Mouse (Mus musculus): Measurements from ENCODE around the gene Chchd6.

Chchd6 gene

DNA sequence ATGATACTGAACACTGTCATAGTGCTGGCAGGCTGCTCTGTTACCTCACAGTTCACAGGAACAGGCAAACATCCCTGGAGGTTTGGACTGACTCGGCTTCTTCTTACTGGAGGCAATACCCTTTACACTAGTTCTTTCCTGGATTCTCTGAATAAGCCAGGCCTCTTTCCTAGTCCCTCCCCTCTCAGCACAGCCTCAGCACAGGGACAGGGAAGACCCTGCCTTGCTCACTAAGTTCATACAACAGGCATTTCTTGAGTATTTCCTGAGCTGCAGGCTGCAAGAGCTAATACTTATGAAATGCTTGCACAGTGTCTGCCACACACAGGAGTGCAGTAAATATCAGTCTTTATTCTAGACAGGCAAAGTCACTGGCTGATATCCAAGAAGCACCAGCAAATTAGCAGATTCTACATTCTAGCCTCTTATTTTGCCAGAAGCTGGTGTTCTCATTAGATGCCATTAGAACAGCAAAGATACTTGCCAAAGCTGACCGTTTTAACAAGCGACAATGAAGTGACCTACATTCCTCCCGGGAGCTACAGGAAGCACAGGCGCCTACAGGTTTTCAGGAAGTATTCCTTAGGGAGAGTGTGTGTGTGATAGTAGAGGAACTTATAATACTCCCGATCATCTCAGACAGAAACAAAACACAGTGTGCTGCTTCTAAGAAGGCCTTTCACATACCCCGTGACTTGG is 142.3 kb downstream of the Chchd6 start:
- peak; percentile 36 for DNase-seq (ENCODE audit: low read depth)

DNA sequence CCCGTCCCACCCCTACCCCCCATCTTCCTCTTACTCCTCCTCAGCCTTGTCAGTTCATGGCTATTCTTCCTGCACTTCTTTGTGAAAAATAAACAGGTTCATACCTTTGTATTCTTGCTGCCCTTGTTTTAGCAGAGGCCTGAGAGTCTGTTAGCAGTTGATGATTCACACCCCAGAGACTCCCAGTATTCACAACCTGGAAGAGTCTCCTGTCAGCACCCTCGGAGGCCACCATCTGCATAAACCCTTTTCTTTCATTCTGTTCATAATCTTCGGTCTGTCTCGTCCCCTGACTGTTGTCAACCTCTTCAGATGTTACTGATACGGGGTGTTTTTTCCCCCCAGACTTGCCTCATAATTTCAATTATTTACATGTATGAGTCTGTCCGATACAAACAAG is 143.1 kb downstream of the Chchd6 start:
- peak; percentile 19 for DNase-seq (ENCODE audit: low read depth)

- DNase-seq (ENCODE audit: low read depth): peak; percentile 81
Observed at GRCm38 (mm10) chr6:89448736-89449135, 146.7 kb downstream of the Chchd6 start.

DNA sequence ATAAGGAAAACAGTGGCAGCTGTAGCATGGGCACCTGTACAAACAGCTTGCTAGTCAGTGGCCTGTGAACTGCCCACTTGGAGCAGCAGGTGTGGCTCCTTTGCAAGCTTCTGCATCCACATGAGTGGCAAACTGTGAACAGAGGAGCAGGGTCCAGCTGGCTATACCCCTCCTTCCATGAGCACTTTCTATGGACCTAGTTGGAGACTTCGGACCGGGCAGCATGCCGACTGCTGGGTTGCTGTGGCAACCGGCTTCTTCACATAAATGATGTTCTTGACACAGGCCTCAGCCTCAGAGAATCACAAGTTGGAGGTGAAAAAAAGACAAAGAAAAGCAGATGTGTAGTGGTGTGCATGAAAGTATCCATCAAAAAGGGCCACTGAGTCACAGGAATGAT is 154.8 kb downstream of the Chchd6 start:
- DNase-seq (ENCODE audit: low read depth): no peak

DNA sequence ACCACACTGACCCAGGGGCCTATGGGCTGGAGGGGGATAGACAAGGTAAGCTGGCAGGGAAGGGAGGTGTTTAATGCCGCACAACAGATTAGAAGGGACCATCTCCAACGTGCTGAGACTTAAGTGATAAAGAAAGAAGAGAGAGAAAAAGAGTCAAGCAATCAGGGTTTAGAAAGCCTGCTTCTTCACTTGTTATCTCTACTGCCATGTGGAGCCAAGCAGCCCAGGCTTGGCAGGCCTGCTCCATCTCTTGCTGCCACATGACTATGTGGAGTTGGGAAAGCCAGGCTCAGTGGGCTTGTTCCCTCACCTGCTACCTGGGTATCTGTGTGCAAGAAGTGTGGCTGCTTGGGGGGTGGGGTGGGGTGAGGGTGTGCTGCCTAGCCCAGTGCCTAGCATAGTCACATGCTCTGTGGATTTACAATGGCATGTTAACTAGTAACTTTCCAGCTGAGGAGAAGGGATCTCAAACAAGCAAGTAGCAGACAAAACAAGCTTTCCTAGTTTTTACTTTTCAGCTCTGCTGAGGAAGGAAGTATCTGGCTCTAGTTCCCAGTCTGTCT is 163.5 kb downstream of the Chchd6 start:
- no peak for DNase-seq (ENCODE audit: low read depth)

GRCm38 (mm10) chr6:89430749-89431148 is 164.7 kb downstream of the Chchd6 start:
- DNase-seq (ENCODE audit: low read depth): no peak

DNA sequence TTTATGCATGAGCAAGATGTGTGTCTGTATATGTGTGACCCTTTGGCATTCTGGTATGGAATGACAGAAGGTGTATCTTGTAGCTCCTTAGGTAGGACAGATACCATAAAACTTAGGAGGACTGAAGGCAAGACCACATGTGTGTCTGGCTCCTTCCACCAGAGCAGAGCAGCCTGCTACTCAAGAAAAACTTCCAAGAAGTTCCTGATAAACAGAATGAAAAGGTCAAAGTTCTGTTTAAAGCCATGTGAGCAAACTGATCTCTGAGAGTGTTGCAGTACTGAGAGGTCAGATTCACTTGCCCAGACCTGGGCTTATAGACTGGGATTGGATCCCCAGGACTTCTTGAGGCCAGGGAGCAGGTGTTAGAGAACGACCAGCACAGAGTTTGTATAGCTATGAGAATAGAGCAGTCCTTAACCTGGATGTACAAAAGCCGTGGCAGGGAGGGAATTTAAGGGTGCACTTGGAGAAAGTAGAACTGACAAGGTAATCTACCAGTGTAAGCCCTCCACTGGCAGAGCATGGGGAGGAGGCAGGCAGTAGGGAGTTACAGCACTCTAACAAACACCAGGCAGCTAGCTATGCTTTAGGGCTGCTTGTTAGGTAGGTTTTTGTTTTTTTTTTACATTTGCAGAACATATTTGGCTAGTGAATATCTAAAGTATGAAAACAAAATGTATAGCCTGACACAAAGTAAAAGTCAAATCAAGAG is 166.6 kb downstream of the Chchd6 start:
- DNase-seq (ENCODE audit: low read depth): no peak

- DNase-seq (ENCODE audit: low read depth): peak; percentile 75
Observed at GRCm38 (mm10) chr6:89424461-89424860, 171.0 kb downstream of the Chchd6 start.

GRCm38 (mm10) chr6:89422621-89423020 is 172.8 kb downstream of the Chchd6 start:
- DNase-seq (ENCODE audit: low read depth): no peak

DNA sequence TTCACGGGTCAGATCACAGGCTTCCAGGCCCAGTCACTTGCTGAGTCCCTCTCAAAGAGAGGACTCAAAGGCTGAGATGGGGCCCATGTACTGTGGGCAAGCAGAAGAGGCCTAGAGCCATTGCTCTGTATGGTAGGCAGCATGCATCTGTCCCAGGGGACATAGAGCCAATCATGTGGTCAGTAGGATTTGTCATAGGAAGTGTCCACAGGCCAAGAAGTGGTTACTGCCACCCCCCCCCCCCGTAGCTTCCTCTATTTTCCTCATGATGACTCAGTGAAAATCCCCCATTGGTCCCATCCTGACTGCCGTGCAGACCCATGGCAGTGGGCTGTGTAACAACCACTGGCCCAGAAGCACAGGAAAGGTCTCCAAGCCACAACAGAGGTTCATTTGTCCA is 173.5 kb downstream of the Chchd6 start:
- peak; percentile 75 for DNase-seq (ENCODE audit: low read depth)

DNA sequence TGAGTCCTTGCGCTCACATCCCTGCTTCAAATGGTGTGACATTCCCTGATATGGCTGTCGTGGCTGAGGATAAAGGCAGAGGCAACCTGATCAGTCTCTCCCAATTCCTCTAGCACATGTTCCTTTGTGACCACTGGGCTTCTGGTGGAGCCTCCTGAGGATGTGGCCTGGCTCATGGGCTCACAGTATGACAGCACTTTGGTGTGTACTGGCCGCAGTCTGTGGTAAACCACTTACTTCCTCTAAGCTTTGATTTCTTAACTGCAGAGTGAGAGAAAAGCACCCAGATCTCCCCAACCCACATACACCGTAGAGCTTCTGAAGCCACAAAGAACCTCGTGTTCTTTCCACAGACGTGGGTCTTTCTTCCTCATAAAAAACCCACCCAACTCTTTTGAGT is 173.9 kb downstream of the Chchd6 start:
- DNase-seq (ENCODE audit: low read depth): no peak

DNA sequence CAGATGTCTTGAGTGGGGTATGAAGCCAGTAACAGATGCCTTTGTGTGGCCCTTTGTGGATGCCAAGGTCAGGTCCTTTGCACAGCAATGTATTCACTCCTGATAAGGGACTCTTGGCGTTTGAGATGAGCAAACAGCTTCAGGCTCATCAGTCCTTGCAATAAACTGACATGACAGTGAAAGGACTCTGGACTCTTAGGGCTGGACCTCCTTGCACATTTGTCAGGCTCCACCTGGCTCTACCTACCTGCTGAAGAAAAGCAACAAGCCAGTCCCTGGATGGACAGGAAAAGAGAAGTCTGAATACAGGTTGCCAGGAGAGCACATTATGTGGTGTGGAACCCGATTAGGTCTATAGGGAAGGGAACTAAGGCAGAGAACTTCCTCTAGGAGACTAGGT is 174.7 kb downstream of the Chchd6 start:
- no peak for DNase-seq (ENCODE audit: low read depth)

GRCm38 (mm10) chr6:89420110-89420509 is 175.3 kb downstream of the Chchd6 start:
- no peak for DNase-seq (ENCODE audit: low read depth)

DNA sequence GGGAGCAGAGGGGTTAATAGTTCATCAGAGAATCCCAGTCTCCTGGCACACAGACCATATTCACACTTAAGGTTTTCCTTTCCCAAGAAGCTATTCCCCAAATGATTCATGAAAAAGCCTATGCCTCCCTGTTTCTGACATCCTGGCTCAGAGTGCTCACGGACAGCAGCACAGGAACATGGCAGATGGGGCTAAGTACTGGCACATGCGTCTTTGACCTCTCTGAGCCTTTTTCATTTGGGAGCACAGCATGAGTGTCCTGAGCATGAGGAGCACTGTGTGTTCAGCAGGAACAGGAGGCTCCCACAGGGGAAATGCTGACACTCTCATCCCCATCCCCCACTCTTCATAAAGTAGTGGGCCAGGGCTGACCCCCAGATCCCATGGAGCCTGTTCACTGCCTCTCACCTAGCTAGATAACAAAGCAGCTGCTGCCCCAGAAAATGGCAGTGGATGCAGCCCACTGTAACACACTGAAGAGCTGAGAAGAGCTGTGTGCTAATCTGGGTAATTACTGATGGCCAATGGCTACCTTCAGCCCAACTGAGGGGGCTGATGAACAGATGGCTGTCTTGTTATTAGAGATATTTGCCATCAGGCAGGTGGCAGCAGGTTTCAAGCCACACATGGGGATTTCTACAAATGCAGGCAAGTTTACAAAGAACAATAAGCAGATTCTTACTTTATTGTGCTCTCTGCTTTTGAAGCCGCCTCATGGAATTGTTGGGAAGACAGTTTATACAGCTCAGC is 176.2 kb downstream of the Chchd6 start:
- DNase-seq (ENCODE audit: low read depth): no peak

DNA sequence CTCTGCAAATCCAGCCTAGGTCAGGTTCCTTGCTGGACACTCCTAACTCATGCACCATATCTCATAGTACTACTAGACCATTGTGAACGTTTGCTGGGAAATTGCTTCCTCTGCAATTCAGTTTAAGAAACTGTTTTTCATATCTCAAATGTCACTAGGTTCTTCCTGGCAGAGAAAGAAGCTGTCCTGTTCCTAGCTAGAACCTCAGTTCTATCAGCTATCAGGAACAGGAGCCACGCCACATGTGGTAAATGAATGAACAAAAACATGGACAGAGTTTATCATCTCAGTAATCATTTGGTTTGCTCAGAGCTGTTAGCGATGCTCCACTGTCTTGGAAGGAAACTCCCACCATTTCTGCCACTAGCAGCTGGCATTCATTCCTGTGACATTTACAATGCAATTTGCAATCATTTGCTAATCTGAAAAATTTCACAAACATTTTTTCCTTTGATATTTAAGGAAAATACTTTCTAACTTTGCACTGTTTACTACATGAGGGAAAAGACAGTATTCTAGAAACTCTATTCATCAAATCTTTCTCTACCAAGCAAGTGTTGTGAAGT is 179.3 kb downstream of the Chchd6 start:
- DNase-seq (ENCODE audit: low read depth): no peak

- DNase-seq (ENCODE audit: low read depth): no peak
Observed at GRCm38 (mm10) chr6:89415091-89415490, 180.4 kb downstream of the Chchd6 start.

DNA sequence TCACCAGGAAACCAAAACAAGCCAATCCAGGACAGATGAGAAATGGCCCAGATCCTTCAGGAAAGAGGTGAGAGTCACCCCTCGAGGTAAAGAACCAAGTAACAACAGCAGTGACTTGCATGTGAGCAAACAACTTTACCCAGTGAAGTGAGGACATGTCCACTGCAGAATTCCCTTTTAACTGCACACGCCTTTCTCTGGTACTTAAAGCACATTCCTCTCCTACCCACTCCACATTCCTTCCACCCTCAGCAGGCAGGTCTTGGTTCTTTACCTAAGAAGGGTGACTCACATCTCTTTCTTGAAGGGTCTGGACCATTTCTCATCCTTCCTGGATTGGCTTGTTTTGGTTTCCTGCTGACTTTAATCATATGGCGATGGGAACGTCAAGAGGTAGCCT is 181.3 kb downstream of the Chchd6 start:
- peak; percentile 24 for DNase-seq (ENCODE audit: low read depth)

DNA sequence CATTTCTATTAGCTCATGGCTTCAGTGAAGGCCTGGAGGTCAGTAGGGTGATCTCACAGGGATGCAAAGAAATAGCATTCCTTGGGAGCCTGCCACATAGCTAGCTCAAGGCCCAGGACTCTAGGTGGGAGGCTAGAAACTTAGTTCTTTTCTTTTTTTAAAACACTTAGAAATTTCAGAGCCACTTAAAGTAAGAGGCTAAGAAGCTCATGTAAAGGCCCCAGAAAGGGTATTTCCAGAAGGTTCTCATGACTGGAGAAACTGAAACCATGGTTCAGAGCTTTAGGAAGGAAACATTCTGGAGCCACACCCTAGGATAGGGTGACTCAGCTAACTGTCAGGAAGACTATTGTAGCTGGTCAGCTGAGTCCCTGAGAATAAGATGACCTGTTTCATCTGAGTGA is 182.0 kb downstream of the Chchd6 start:
- DNase-seq (ENCODE audit: low read depth): peak; percentile 75

GRCm38 (mm10) chr6:89412562-89412961 is 182.9 kb downstream of the Chchd6 start:
- DNase-seq (ENCODE audit: low read depth): peak; percentile 30

DNA sequence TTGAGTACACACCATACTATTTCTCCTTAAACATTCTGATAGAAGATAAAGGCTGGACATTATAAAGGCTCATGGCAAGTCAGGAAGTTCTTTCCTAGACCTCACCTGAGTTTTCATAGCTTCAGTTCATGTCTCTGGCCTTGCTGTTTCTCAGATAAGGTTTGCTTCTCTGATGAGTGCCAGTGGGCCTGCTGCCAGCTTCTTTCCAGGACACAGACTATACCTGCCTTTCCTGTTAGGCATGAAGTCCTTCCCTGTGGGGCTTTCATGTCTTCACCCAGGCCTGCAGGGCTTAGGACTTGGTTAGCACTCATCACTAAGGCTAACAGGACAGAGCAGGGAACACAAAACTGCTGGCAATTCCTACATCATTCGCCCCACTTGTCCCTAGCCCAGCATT is 186.4 kb downstream of the Chchd6 start:
- no peak for DNase-seq (ENCODE audit: low read depth)

- no peak for DNase-seq (ENCODE audit: low read depth)
Observed at GRCm38 (mm10) chr6:89408259-89408658, 187.2 kb downstream of the Chchd6 start.

- DNase-seq (ENCODE audit: low read depth): no peak
Observed at GRCm38 (mm10) chr6:89407247-89407889, 188.1 kb downstream of the Chchd6 start.

Data from NIH3T3 (cell line).